ENCODE assay signal across 24 mouse cellular contexts in the genomic region with DNA sequence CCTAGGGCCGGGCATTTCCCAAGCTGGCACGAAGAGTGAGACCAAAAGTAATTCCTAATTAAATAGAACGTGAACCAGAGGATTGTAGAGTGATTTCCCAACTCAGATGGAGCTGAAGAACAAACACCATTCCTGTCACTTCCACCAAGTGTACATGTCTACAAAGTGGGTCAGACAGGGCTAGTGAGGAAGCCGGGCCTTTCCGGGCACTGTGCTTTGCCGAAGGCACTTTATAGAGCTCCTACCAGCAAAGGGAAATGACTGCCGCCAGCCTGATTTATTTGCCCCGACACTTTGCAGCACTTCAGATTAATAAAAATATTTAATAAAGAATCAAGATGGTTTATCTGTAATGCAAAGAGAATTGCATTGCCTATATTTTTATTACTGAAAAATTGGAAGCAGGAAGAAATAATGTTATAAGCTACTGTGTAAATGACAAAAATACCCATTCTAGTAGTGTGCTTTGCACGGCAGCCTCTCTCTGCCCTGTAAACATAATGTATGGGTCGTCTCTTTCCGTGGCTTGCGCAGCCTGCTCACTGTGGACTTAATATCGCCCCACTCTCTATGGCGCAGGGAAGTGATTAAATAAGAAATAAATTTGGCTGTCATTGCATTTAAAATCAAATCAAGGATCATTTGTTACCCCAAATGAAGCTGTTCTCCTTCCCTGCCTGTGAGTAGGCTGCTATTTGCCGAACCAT. TPM values are rescaled to one million over a fixed set of nuclear protein-coding genes. Genes with fewer than 3 reads are reported as not detected.
DNase-seq lines count a peak whose midpoint lies in the region; ATAC-seq and TF ChIP-seq lines count a peak whose summit lies in the region.
"Had no signal": no experiment of that assay in that cellular context is flagged by ENCODE, and none has a peak within 500 bp of the region (broad histone marks: within the 10 kb centered on the region; RNA-seq: fewer than 3 reads in every experiment).

No protein-coding gene starts in this region.

- no peak overlapping the region for H3K27ac ChIP-seq in kidney, adult 2 months (ENCODE audit: insufficient read depth, low read depth, low read length)
- H3K27ac ChIP-seq in kidney, embryonic 16.5 days (ENCODE audit: low read length): no peak overlapping the region
- peak overlapping the region; percentile 46; the same call in 1 of the 2 replicates for H3K27ac ChIP-seq in neural tube, embryonic 13.5 days (replicated peaks)
- H3K27ac ChIP-seq in neural tube, embryonic 14.5 days (ENCODE audit: low read depth, low read length): no peak overlapping the region; the same call in 1 of the 2 replicates
- H3K27ac ChIP-seq: embryonic facial prominence, embryonic 15.5 days; forebrain, embryonic 10.5 days; gastrocnemius, adult 2 months; heart, embryonic 13.5 days had no signal

- DNase-seq in kidney, adult 2 months: peak; percentile 42
- peak; percentile 40 to 57 for DNase-seq in kidney, postnatal 25 days
- DNase-seq in kidney, adult 9 months: no peak
- DNase-seq in neural tube, embryonic 10.5 days (ENCODE audit: extremely low spot score, low spot score): no peak
- no peak for DNase-seq in adrenal gland, postnatal 14 days
- DNase-seq: adrenal gland, adult 2 months; adrenal gland, postnatal 36 days; cerebellum, adult 11 months; cerebellum, adult 8-10 months; cerebellum, postnatal 14 days; embryo, embryonic 11 days; gastrocnemius, adult 2 months; gastrocnemius, postnatal 25 days; heart, postnatal 36 days had no signal

- no peak overlapping the region for H3K4me3 ChIP-seq in kidney, adult 2 months (ENCODE audit: insufficient read depth, low read depth, low read length)
- H3K4me3 ChIP-seq in kidney, embryonic 16.5 days (ENCODE audit: low read length): no peak overlapping the region
- H3K4me3 ChIP-seq in neural tube, embryonic 13.5 days: no peak overlapping the region
- H3K4me3 ChIP-seq in neural tube, embryonic 14.5 days (ENCODE audit: low read depth, low read length): no peak overlapping the region
- H3K4me3 ChIP-seq: embryonic facial prominence, embryonic 15.5 days; erythroblast, embryonic 14.5 days; forebrain, embryonic 10.5 days; gastrocnemius, adult 2 months; heart, embryonic 13.5 days had no signal

- no peak overlapping the region for H3K4me2 ChIP-seq in kidney, embryonic 16.5 days (replicated peaks; ENCODE audit: low read depth, low read length)
- H3K4me2 ChIP-seq in neural tube, embryonic 13.5 days: no peak overlapping the region
- H3K4me2 ChIP-seq in neural tube, embryonic 14.5 days (ENCODE audit: low read depth, low read length): no peak overlapping the region; the same call in 1 of the 2 replicates
- H3K4me2 ChIP-seq: embryonic facial prominence, embryonic 15.5 days; heart, embryonic 13.5 days had no signal

- no peak for ATAC-seq in kidney, embryonic 16.5 days (ENCODE audit: low FRiP score, low TSS enrichment)
- ATAC-seq in neural tube, embryonic 13.5 days (ENCODE audit: low read depth): no peak
- peak; percentile 59; the same call in 1 of the 2 replicates for ATAC-seq in neural tube, embryonic 14.5 days (ENCODE audit: low read depth)
- ATAC-seq: activated CD4-positive, CD25-positive, alpha-beta regulatory T cell, adult 4 months; forebrain, embryonic 14.5 days; Patski had no signal

- no peak for TF ChIP-seq POLR2A in kidney, adult 2 months (IDR thresholded peaks at IDR 0.05; ENCODE audit: low read depth, low read length)

- no peaks in the 10 kb centered on the region for H3K36me3 ChIP-seq in kidney, adult 2 months (ENCODE audit: control insufficient read depth, insufficient read depth, low read length)
- no peaks in the 10 kb centered on the region for H3K36me3 ChIP-seq in kidney, embryonic 16.5 days (ENCODE audit: insufficient read depth, low read length)
- no peaks in the 10 kb centered on the region for H3K36me3 ChIP-seq in neural tube, embryonic 13.5 days
- H3K36me3 ChIP-seq in neural tube, embryonic 14.5 days (ENCODE audit: control insufficient read depth, insufficient read depth, low read length): no peaks in the 10 kb centered on the region
- H3K36me3 ChIP-seq: embryonic facial prominence, embryonic 15.5 days; forebrain, embryonic 10.5 days; heart, embryonic 13.5 days had no signal

- H3K27me3 ChIP-seq in kidney, adult 2 months (replicated peaks; ENCODE audit: control insufficient read depth, insufficient read depth, low read length): no peaks in the 10 kb centered on the region
- H3K27me3 ChIP-seq in kidney, embryonic 16.5 days (ENCODE audit: insufficient read depth, low read length): no peaks in the 10 kb centered on the region
- H3K27me3 ChIP-seq in neural tube, embryonic 13.5 days: peaks cover 3% of the 10 kb centered on the region
- H3K27me3 ChIP-seq in neural tube, embryonic 14.5 days (ENCODE audit: control insufficient read depth, insufficient read depth, low read length): no peaks in the 10 kb centered on the region

- H3K4me1 ChIP-seq in kidney, adult 2 months (ENCODE audit: control insufficient read depth, insufficient read depth, low read length): no peaks in the 10 kb centered on the region
- no peaks in the 10 kb centered on the region for H3K4me1 ChIP-seq in kidney, embryonic 16.5 days (ENCODE audit: insufficient read depth, low read length)
- H3K4me1 ChIP-seq in neural tube, embryonic 13.5 days (replicated peaks): peaks cover 20% of the 10 kb centered on the region
- peaks cover 4% of the 10 kb centered on the region for H3K4me1 ChIP-seq in neural tube, embryonic 14.5 days (ENCODE audit: control insufficient read depth, insufficient read depth, low read length)
- H3K4me1 ChIP-seq: embryonic facial prominence, embryonic 15.5 days; forebrain, embryonic 10.5 days had no signal

- no peaks in the 10 kb centered on the region for H3K9me3 ChIP-seq in kidney, embryonic 16.5 days (ENCODE audit: low read length)
- H3K9me3 ChIP-seq in neural tube, embryonic 13.5 days: no peaks in the 10 kb centered on the region
- H3K9me3 ChIP-seq in neural tube, embryonic 14.5 days (ENCODE audit: control insufficient read depth, low read length): no peaks in the 10 kb centered on the region
- H3K9me3 ChIP-seq: embryonic facial prominence, embryonic 15.5 days; forebrain, embryonic 10.5 days; heart, embryonic 13.5 days had no signal

- no peak for TF ChIP-seq CTCF in kidney, adult 2 months (conservative IDR thresholded peaks at IDR 0.05; ENCODE audit: insufficient read depth, insufficient read length, low read depth, low read length)

- H3K9ac ChIP-seq in kidney, embryonic 16.5 days (replicated peaks; ENCODE audit: low read length): no peak overlapping the region
- H3K9ac ChIP-seq in neural tube, embryonic 13.5 days: no peak overlapping the region
- no peak overlapping the region for H3K9ac ChIP-seq in neural tube, embryonic 14.5 days (replicated peaks; ENCODE audit: low read depth, low read length)
- H3K9ac ChIP-seq: embryonic facial prominence, embryonic 15.5 days; heart, embryonic 13.5 days had no signal

- 60% methylated on average over 15 of the region's 15 CpGs for WGBS in kidney, adult 2 months
- WGBS in kidney, embryonic 16.5 days: 76% methylated on average over 15 of the region's 15 CpGs
- WGBS in neural tube, embryonic 13.5 days: 62% methylated on average over 15 of the region's 15 CpGs
- 51% methylated on average over 15 of the region's 15 CpGs for WGBS in neural tube, embryonic 14.5 days

RNA-seq across cellular contexts. Expression of a gene that starts 12.9 kb away (rescaled TPM):
- polyA plus RNA-seq in kidney, adult 2 months (2012; rRNA removed): 63.4 and 65.8 TPM in 2 replicates
- 83.6 and 88.5 TPM in 2 replicates for polyA plus RNA-seq in kidney, embryonic 16.5 days (2015; fragmentation: Nextera tagmentation; extraction: Ambion mirVana)
- 116 and 124 TPM in 2 replicates for polyA plus RNA-seq in neural tube, embryonic 13.5 days (2015; fragmentation: Nextera tagmentation; extraction: Ambion mirVana)
- 154 and 155 TPM in 2 replicates for polyA plus RNA-seq in neural tube, embryonic 14.5 days (2014; fragmentation: Nextera tagmentation; extraction: Ambion mirVana)
- 53.0 and 58.0 TPM in 2 replicates for total RNA-seq in adrenal gland, postnatal 14 days (2021)

RNA-seq across cellular contexts. Expression of a gene that starts 51.4 kb away (rescaled TPM):
- polyA plus RNA-seq in kidney, adult 2 months (2012; rRNA removed): 6.3 and 7.1 TPM in 2 replicates
- polyA plus RNA-seq in kidney, embryonic 16.5 days (2015; fragmentation: Nextera tagmentation; extraction: Ambion mirVana): 9.2 and 10.2 TPM in 2 replicates
- 55.6 and 61.4 TPM in 2 replicates for polyA plus RNA-seq in neural tube, embryonic 13.5 days (2015; fragmentation: Nextera tagmentation; extraction: Ambion mirVana)
- polyA plus RNA-seq in neural tube, embryonic 14.5 days (2014; fragmentation: Nextera tagmentation; extraction: Ambion mirVana): 73.4 and 90.1 TPM in 2 replicates
- total RNA-seq in adrenal gland, postnatal 14 days (2021): 25.9 and 32.1 TPM in 2 replicates

Comparison
In these comparisons a context has a peak if more than half of its experiments do, and no peak if none do; other contexts are left out.
1. DNase-seq: peak in kidney, adult 2 months (single experiment) and kidney, postnatal 25 days (2 of 2); none in kidney, adult 9 months (single experiment), neural tube, embryonic 10.5 days (single experiment) and adrenal gland, postnatal 14 days (single experiment).